Mouse (Mus musculus) forebrain, embryonic 15.5 days (tissue): ENCODE results near the gene Neurod2. TPM values are rescaled to one million over a fixed set of nuclear protein-coding genes. Genes with fewer than 3 reads are reported as not detected.
A peak's percentile ranks its signal among the peaks of the same experiment; 100 is the strongest.

ENCODE experiments used
- ATAC-seq: fragments of 200-750 bp; cut with Nextera tagmentation; replicated peaks from 2 replicates; pipeline ENCODE4 v1.8.0; 2017; ENCODE audit warnings: mild to moderate bottlenecking, moderate TSS enrichment, moderate library complexity
- H3K27ac ChIP-seq: fragments of 300-500 bp; sonication (generic); replicated peaks from 2 replicates; pipeline ENCODE4 v1.5.1; 2015; ENCODE audit warnings: mild to moderate bottlenecking, inconsistent platforms
- H3K27me3 ChIP-seq: fragments of 300-500 bp; sonication (generic); 2 replicates; pipeline ENCODE4 v1.6.1; 2015; ENCODE audit warnings: inconsistent platforms
- H3K36me3 ChIP-seq: fragments of 300-500 bp; sonication (generic); 2 replicates; pipeline ENCODE4 v1.6.1; 2015; ENCODE audit warnings: mild to moderate bottlenecking, inconsistent platforms
- H3K4me1 ChIP-seq: fragments of 300-500 bp; sonication (generic); 2 replicates; pipeline ENCODE4 v1.6.1; 2015; ENCODE audit warnings: inconsistent platforms
- H3K4me2 ChIP-seq: fragments of 300-500 bp; sonication (generic); replicated peaks from 2 replicates; pipeline ENCODE4 v1.6.1; 2015; ENCODE audit warnings: mild to moderate bottlenecking, inconsistent platforms
- H3K4me3 ChIP-seq: fragments of 300-500 bp; sonication (generic); 2 replicates; pipeline ENCODE4 v1.5.1; 2015; ENCODE audit warnings: mild to moderate bottlenecking, inconsistent platforms
- H3K9ac ChIP-seq: fragments of 300-500 bp; sonication (generic); replicated peaks from 2 replicates; pipeline ENCODE4 v1.6.1; 2015; ENCODE audit warnings: mild to moderate bottlenecking, inconsistent platforms
- H3K9me3 ChIP-seq: fragments of 300-500 bp; sonication (generic); 2 replicates; pipeline ENCODE4 v1.6.1; 2016; ENCODE audit warnings: inconsistent platforms
- WGBS: fragments of 180-500 bp; shearing (Covaris S2); methylation state at CpG from one replicate; pipeline ENCODE4 v1.1.7; 2015; ENCODE audit warnings: mixed read lengths; 5-methylcytosine and 5-hydroxymethylcytosine counted together
- polyA plus RNA-seq: library from polyadenylated mRNA; unstranded; fragments of >200 nt; fragmentation: Nextera tagmentation; extraction: Ambion mirVana; gene quantifications from 2 replicates; pipeline ENCODE4 v1.2.1, GENCODE M21; 2015

The Neurod2 gene
- polyA plus RNA-seq, 1 experiment from 2014 or later, result 142 TPM

DNA sequence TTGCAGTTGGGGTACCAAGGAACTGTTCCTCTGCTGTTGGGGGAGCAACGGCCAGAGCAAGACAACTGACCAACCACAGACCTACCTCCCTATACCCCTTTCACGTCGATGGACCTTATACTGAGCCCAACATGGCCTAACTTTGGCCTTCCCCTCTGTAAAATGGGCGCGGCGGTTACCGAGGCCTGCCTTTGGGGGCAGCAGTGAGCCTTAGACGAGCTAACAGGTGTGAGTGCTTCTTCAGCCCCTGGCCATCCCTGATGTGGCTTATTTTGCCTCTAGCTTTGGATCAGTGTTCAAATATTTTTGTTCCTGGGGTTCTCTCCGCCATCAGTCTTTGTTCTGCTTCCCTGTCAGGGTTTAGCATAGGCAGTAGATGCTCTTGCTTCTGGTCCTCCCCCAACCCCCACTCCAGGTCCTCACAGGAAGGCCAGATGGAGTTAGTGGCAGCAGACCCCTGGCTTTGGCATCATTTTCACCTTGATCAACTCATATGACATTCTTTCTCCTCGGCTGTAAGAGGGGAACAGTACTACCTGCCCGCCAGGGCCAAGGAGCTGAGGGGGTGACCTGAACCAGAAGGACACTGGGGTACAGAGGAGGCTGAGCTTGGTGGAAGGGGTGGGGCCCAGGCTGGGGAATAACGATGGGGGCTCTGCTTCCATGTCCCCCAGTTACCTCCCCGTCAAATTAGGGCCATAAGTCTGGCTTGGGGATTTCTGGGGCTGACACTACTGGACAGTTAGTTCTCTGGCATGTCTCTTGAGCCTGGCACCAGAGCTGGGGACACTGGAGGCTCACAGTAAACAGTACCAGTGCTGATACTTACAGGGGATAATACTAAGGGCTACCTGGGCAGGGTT lies 7.0 kb upstream of the Neurod2 start:
- Histone ChIP-seq H3K9me3 (no peaks in the 10 kb centered on the region), H3K27ac (no peak overlapping the region), H3K36me3 (no peaks in the 10 kb centered on the region), H3K27me3 (peaks cover 50% of the 10 kb centered on the region), H3K4me3 (no peak overlapping the region), H3K4me1 (peaks cover 70% of the 10 kb centered on the region), H3K4me2 (no peak overlapping the region), H3K9ac (no peak overlapping the region)
- ATAC-seq, result no peak
- WGBS, result 19% methylated on average over 13 of the region's 13 CpGs

DNA sequence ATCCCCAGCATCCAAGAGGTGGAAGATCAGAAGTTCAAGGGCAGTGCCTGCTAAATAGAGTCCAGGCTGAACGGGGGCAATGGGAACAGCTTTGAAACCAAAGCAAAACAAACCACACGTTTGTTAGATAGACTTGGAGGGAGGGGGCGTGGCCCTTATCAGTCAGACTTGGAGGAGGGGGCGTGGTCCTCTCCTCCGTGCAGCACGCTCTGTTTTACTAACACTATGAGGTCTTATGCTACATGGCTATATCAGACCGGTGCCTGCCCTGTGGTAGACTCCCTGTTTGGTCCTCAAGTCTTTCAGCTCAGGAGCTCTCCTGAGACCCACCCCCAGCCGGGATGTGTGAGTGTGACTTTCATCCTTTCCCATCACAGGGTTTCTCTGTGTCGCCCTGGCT lies 5.8 kb upstream of the Neurod2 start:
- Histone ChIP-seq H3K36me3 (no peaks in the 10 kb centered on the region), H3K27me3 (peaks cover 56% of the 10 kb centered on the region), H3K4me3 (no peak overlapping the region), H3K9me3 (no peaks in the 10 kb centered on the region), H3K4me2 (no peak overlapping the region), H3K9ac (no peak overlapping the region), H3K4me1 (peaks cover 74% of the 10 kb centered on the region), H3K27ac (peak overlapping the region; percentile 95)
- no peak for ATAC-seq
- 5% methylated on average over 9 of the region's 9 CpGs for WGBS

DNA sequence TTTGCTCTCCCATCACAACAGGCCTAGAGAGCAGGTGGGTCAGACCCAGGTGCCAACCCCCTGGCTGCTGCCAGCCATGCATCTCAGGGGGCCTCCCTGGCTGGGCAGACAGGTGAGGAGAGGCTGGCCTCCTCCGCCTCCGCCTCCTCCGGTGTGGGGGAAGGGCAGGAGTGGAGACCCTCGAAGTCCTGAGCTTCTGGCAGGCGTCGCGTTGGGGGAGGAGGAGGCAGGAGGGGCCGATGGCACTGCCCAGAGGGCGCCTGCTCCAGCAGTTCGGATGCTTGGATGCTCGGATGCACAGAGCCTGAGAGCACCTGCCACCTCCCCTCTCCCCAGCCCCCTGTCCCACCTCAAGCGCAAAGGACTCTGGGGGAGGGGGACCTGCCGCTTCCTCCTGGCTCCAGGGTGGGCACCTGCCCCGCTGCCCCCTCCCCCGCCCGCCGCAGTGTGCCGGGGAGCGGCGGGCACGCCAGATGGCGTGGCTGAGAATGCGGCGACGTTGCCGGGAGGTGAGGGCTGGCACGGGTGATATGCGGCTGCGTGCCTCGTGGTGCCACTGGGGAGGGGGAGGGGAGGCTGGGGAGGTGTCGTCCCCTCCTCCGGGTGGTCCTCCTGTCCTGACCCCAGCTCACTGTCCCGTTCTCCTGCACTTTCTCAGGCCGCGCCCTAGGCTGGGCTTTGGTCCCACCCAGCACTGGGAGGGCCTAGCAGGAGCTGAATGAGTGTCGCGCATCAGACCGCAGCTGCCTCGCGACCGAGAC lies 4.7 kb upstream of the Neurod2 start:
- WGBS, result under 1% methylated on average over 38 of the region's 41 CpGs
- ATAC-seq, result peak; percentile 18
- peak overlapping the region; percentile 57 for H3K4me2 ChIP-seq
- peaks cover 61% of the 10 kb centered on the region for H3K27me3 ChIP-seq
- H3K4me3 ChIP-seq, result peak overlapping the region; percentile 32
- H3K9me3 ChIP-seq, result no peaks in the 10 kb centered on the region
- no peaks in the 10 kb centered on the region for H3K36me3 ChIP-seq
- H3K9ac ChIP-seq, result peak overlapping the region; percentile 36; the same call in 1 of the 2 replicates
- peaks cover 64% of the 10 kb centered on the region for H3K4me1 ChIP-seq
- peak overlapping the region; percentile 95 for H3K27ac ChIP-seq

GRCm38 (mm10) chr11:98333263-98333696 lies 3.8 kb upstream of the Neurod2 start:
- no peak overlapping the region for H3K9ac ChIP-seq
- H3K4me3 ChIP-seq, result no peak overlapping the region
- H3K36me3 ChIP-seq, result no peaks in the 10 kb centered on the region
- peak overlapping the region; percentile 95 for H3K27ac ChIP-seq
- peaks cover 61% of the 10 kb centered on the region for H3K27me3 ChIP-seq
- ATAC-seq, result no peak
- H3K9me3 ChIP-seq, result no peaks in the 10 kb centered on the region
- 50% methylated on average over 10 of the region's 10 CpGs for WGBS
- peaks cover 60% of the 10 kb centered on the region for H3K4me1 ChIP-seq
- peak overlapping the region; percentile 57; the same call in 1 of the 2 replicates for H3K4me2 ChIP-seq

DNA sequence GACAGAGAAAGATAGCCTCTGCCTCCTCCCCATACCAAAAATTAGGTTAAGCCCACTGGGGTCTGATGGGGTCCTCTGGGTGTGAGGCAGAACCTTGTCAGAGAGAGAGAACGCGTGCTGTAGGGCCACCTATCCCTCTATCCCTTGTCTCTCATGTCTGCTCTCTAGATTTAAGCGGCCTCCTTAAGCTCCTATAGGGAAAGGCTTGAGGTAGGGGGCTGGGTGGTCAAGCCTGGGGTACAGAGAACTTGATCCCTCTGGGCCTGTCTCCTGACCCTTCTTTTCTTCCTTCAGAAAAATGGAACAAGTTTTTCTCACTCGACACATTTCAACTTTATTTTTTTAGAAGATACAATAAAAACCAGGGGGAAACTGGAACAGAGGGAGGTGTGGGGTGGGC lies 3.4 kb upstream of the Neurod2 start:
- Histone ChIP-seq H3K27ac (peak overlapping the region; percentile 95), H3K27me3 (peaks cover 63% of the 10 kb centered on the region), H3K4me2 (no peak overlapping the region), H3K4me3 (no peak overlapping the region), H3K9ac (no peak overlapping the region), H3K36me3 (no peaks in the 10 kb centered on the region), H3K4me1 (peaks cover 60% of the 10 kb centered on the region), H3K9me3 (no peaks in the 10 kb centered on the region)
- ATAC-seq, result no peak
- WGBS, result 65% methylated on average over 4 of the region's 4 CpGs

GRCm38 (mm10) chr11:98332186-98332585 lies 2.7 kb upstream of the Neurod2 start:
- no peak for ATAC-seq
- peaks cover 65% of the 10 kb centered on the region for H3K27me3 ChIP-seq
- H3K9me3 ChIP-seq, result no peaks in the 10 kb centered on the region
- no peak overlapping the region for H3K9ac ChIP-seq
- H3K36me3 ChIP-seq, result no peaks in the 10 kb centered on the region
- no peak overlapping the region for H3K4me2 ChIP-seq
- H3K4me1 ChIP-seq, result peaks cover 62% of the 10 kb centered on the region
- H3K27ac ChIP-seq, result peak overlapping the region; percentile 95
- 89% methylated on average over 3 of the region's 3 CpGs for WGBS
- H3K4me3 ChIP-seq, result no peak overlapping the region

DNA sequence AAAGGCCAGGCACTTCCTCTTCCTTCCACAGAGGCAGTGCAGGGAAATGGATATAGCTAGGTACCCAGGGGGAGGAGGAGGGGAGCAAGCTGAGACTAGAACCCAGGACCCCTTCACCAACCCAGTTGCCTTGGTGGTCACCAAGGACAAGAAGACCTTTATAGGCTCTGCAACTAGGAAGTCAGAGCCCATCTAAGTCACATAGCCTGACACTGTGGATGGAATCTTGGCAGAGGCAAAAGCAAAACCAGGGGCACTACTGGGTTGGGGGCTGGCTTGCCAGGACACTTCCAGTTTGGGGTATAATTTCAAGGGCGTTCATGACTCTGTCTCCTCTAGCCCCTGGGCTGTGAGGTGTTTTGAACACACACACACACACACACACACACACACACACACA lies 2.0 kb upstream of the Neurod2 start:
- ATAC-seq, result no peak
- Histone ChIP-seq H3K36me3 (no peaks in the 10 kb centered on the region), H3K9me3 (no peaks in the 10 kb centered on the region), H3K4me2 (no peak overlapping the region), H3K9ac (no peak overlapping the region), H3K4me3 (no peak overlapping the region), H3K4me1 (peaks cover 68% of the 10 kb centered on the region), H3K27me3 (peaks cover 65% of the 10 kb centered on the region), H3K27ac (peak overlapping the region; percentile 96)
- WGBS, result 45% methylated on average over 1 of the region's 1 CpGs

- Histone ChIP-seq H3K9me3 (no peaks in the 10 kb centered on the region), H3K4me3 (no peak overlapping the region), H3K9ac (no peak overlapping the region), H3K27ac (peak overlapping the region; percentile 96), H3K36me3 (no peaks in the 10 kb centered on the region), H3K4me1 (peaks cover 61% of the 10 kb centered on the region), H3K4me2 (0 out of 2 replicates have a peak overlapping the region, but pooled peaks have one; percentile 34), H3K27me3 (peaks cover 64% of the 10 kb centered on the region)
- WGBS, result 50% methylated on average over 2 of the region's 2 CpGs
- no peak for ATAC-seq
Measured at GRCm38 (mm10) chr11:98330745-98331204, 1.3 kb upstream of the Neurod2 start.

DNA sequence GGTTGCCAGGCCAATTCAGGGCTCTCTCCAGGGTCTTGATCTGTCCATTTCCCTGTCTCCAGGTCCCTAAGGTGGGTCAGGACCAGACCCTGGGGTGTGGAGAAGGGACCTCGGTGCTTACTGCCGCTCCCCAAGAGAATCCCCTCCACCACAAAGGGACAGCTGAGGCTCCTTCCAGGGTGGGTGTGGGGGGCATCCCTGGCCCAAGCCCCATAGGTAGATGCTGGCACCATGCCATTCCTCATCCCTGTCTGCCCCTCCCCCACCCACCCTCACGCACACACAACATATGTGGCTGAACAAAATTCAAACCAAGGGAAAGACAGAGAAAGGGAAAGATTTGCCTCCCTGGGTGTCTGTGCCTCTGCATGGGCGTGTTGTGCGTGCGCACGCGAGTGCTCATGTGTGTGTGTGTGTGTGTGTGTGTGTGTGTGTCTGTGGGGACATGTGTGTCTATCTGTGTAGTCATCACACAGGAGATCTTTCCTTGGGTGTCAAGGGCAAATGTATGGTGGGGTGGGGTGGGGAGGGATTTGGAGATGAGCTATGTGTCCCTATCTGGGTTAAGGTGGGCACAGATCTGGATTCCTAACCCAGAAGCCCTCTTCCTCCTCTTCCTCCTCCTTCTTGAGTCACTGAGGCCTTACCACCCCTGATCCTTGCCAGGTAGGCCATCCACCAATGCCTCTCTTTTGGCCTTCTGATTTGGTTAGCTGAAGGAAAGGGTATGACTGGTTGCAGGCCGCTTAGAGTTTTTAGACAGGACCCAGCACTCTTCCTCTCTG lies 704 bp upstream of the Neurod2 start:
- 15% methylated on average over 9 of the region's 9 CpGs for WGBS
- ATAC-seq, result no peak; the same call in 1 of the 2 replicates
- peak overlapping the region; percentile 34 for H3K4me2 ChIP-seq
- peak overlapping the region; percentile 48 for H3K4me3 ChIP-seq
- H3K27ac ChIP-seq, result peak overlapping the region; percentile 96
- H3K36me3 ChIP-seq, result no peaks in the 10 kb centered on the region
- H3K27me3 ChIP-seq, result peaks cover 65% of the 10 kb centered on the region
- no peaks in the 10 kb centered on the region for H3K9me3 ChIP-seq
- H3K4me1 ChIP-seq, result peaks cover 56% of the 10 kb centered on the region
- H3K9ac ChIP-seq, result peak overlapping the region; percentile 45

DNA sequence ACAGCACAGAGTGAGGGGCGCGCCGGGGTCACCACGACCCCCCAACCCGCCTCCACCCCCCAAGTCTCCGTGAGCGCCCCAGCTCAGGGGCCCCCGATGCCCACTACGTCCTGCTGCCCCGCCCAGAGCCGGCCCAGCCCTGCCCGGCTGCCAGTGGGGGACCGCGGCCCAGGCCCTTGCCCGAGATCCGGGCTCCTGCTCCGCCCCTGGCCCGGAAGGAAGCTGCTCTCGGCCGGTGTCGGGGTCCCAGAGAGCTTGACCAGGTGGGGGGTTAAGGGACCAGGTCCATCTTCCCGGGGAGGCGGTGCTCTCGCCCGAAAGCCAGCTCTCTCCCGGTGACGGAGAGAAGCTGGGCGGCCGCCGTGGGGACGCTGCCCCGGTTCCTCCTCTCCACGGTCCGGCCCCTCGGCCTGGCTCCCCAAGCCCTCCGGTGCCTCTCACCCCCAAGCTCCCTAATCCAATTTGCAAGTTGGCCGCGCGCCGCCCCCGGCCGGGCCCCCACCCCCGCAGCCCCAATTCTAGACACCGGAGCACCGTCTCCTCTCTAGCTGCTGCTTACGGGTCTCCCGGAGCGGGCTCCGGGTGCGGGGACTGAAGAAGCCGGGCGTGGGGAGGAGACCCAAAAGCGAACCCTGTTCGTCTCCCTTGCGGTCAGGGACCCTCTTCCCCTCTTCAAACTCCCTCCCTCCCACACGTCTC lies 928 bp downstream of the Neurod2 start:
- ATAC-seq, result no peak
- peak overlapping the region; percentile 40 for H3K4me2 ChIP-seq
- H3K4me3 ChIP-seq, result peak overlapping the region; percentile 48
- peaks cover 48% of the 10 kb centered on the region for H3K4me1 ChIP-seq
- WGBS, result under 1% methylated on average over 56 of the region's 56 CpGs
- H3K9ac ChIP-seq, result peak overlapping the region; percentile 64
- peak overlapping the region; percentile 97 for H3K27ac ChIP-seq
- H3K27me3 ChIP-seq, result peaks cover 66% of the 10 kb centered on the region
- no peaks in the 10 kb centered on the region for H3K9me3 ChIP-seq
- no peaks in the 10 kb centered on the region for H3K36me3 ChIP-seq

GRCm38 (mm10) chr11:98328031-98328370 lies 1.4 kb downstream of the Neurod2 start:
- peak overlapping the region; percentile 97 for H3K27ac ChIP-seq
- 1% methylated on average over 35 of the region's 35 CpGs for WGBS
- peak overlapping the region; percentile 64 for H3K9ac ChIP-seq
- no peaks in the 10 kb centered on the region for H3K9me3 ChIP-seq
- H3K27me3 ChIP-seq, result peaks cover 65% of the 10 kb centered on the region
- H3K4me1 ChIP-seq, result peaks cover 48% of the 10 kb centered on the region
- H3K4me3 ChIP-seq, result peak overlapping the region; percentile 48
- H3K4me2 ChIP-seq, result peak overlapping the region; percentile 40
- no peak for ATAC-seq
- no peaks in the 10 kb centered on the region for H3K36me3 ChIP-seq
